Mouse (Mus musculus): Measurements from ENCODE around the gene Tusc2.
"Not testable (repeated sequence)": the region's sequence is repeated elsewhere in the genome, so short reads cannot be mapped to it uniquely, and the experiment has no call there.

Tusc2 gene

DNA sequence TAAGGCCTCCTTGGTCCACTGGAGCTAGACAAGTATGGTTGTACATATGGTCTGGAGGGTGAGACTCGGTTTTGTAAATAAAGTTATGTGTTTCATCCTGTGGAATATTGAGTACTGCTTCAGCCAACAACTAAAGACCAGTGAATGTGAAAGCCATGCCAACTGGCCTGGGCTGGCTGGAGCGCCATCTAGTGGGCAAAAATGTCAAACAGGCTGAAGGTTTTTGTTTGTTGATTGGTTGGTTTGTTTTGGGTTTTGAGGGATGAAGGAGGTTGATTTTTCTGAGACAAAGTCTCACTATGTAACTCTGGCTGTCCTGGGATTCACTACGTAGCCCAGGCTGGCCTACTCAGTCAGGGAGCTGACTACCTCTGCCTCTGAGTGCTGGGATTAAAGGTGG lies 17.5 kb upstream of the Tusc2 start:
- peak; percentile 74 to 85 for DNase-seq

- peak in 1 of 2 experiments; percentile 44 for DNase-seq
These were observed 16.0 kb upstream of the Tusc2 start, which contains the start of gene Zmynd10 for GRCm38 (mm10) chr9:107547026-107547425. Gene Zmynd10, plus strand, starts transcription at chr9:107547298.

- no peak for DNase-seq
These were observed 15.1 kb upstream of the Tusc2 start for GRCm38 (mm10) chr9:107547957-107548356.

GRCm38 (mm10) chr9:107548820-107549219 lies 14.2 kb upstream of the Tusc2 start:
- DNase-seq = no peak

- DNase-seq = no peak
These were observed 13.6 kb upstream of the Tusc2 start for GRCm38 (mm10) chr9:107549297-107550074.

GRCm38 (mm10) chr9:107550491-107551116 lies 12.5 kb upstream of the Tusc2 start:
- DNase-seq = no peak

GRCm38 (mm10) chr9:107551117-107551889 lies 11.8 kb upstream of the Tusc2 start, which contains the start of gene Rassf1:
Gene Rassf1, plus strand, starts transcription at chr9:107551555.
- DNase-seq = peak; percentile 41 to 52

- DNase-seq = no peak
These were observed 11.1 kb upstream of the Tusc2 start for GRCm38 (mm10) chr9:107551890-107552355.

DNA sequence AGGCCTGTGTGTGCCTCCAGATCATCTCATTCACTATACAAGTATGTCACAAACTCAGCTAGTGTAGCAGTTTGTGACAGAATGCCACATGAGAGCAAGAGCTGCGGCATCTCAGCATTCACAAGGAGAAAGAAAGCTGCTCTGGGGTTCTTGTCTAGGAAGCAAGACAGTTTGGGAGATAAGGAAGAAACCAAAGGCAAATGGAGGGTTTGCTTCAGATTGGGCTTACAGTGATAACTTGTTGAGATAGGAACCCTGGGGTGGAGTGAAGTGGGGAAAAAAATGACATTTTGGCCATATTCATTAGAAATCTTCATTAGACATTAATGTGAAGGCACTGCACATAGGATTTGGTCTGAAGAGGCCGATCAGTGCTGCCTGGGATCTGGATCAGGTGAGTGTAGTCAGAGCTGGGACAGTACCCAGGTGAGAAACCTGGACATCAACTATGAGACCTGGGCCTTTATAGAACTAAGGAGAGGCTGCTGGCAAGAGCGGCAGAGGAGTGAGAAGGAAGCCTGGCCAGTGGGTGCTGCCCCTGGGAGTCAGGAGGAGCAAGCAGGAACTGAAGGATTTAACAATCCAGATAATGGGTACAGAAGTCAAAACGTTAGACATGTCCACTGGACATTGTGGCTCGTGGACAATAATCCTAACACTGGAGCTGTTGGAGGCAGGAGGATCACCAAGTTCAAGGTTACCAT lies 10.2 kb upstream of the Tusc2 start:
- no peak for DNase-seq

DNA sequence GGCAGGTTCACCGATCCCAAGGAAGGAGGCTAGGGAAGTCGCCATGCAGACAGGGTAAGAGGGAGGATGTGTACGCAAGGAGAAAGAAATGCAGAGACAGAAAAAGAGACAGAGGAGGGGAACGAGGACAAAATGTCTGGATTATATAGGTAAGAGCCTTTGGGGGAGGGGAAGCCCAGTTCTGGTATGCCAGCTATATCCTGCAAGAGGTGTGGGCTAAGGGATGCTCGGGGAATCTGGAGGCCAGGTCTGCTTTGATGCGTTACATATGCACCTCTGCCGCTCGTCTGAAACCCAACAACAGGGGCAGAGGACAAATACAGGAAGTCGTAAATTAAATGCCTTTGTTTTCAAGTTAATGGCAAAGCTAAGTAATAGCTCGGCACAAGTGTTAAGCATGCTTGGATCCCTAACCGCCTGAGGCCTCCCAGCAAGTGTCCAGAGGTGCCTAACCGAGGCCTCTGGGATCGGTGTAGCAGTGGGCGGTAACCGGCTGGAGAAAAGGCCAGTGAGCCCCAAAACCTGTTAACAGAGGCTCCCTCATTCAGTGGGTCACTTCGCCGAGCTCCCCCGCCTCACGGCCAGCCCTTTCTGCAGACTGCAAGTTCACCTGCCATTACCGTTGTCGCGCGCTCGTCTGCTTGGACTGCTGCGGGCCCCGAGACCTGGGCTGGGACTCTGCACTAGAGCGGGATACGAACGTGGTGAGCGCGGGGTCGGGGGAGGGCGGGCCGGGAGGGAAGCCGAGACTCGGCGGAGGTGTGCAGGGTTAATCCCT lies 9.3 kb upstream of the Tusc2 start:
- peak in 1 of 2 experiments; percentile 53 for DNase-seq

GRCm38 (mm10) chr9:107554319-107554825 lies 8.7 kb upstream of the Tusc2 start:
- peak; percentile 94 for DNase-seq

DNA sequence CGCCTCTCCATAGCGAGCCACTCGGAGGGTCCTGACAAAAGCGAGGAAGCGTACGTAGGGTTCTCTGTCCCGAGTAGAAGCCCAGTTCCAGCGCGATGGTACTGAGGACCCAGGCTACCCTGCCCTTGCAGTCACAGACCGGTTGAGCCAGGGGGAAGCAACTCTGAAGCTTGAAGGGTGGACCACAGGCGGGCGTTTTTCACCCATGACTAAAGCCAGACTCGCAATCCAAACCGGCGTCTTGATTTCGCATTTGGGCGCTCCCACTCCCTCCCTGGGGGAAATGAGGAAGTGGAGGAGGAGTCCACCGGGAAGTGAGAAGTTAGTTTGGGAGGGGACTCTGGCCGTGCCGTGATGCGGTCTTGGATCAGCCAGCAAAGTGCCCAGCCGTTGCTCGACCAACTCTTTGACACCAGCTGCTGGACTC lies 8.0 kb upstream of the Tusc2 start:
- DNase-seq = no peak

DNA sequence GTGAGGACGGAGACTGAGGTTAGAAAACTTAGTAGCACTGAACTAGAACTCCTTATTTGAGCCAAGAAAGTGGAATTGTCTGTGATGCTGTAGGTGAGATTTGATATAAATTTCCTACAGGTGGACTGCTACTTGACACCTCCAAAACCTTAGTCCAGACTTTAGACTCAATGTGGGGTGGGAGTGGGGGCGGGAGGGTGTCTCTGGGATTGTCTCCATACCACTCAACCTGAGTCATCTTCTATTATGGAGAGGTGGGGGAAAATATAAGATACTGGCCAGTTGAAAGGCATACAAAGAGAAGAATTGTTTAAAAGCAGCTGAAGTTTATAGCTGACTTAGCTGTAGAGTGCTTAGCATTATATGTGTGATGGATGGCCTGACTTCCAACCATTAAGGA lies 7.4 kb upstream of the Tusc2 start:
- no peak for DNase-seq

DNA sequence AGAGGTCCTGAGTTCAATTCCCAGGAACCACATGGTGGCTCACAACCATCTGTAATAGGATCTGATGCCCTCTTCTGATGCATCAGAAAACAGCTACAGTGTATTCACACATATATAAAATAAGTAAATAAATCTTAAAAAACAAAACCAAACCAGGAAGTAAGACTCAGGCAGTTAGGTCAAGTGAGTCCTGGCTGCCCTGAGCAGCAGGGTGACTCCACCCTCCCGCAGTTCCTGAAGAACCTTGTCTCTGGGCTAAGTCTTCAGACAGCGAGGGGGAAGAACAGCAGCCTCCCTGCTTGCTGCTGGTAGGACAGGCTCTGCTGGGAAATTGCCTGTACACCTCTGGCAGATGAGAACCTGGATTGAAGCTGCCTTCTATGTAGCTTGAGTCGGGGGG lies 6.7 kb upstream of the Tusc2 start:
- no peak for DNase-seq

DNA sequence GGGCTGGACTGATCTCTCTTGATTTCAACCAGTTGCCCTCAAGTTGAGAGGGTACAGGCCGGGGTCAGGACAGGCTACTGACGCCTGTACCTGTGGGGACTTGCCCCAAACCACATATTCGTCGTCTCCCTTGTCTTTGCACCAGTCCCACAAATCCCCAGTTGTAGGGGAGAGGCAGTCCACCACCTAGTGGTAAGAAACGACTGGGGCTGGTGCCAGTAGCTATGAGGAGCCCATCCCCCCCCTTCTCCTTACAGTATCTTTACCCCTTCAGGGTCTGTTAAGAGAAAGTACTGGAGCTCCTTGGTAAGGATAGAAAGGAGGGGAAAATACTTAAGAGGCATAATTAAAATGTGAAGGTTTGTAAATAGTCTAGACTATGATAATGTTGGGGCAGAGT lies 2.5 kb downstream of the Tusc2 start:
- not testable (repeated sequence) for DNase-seq

DNA sequence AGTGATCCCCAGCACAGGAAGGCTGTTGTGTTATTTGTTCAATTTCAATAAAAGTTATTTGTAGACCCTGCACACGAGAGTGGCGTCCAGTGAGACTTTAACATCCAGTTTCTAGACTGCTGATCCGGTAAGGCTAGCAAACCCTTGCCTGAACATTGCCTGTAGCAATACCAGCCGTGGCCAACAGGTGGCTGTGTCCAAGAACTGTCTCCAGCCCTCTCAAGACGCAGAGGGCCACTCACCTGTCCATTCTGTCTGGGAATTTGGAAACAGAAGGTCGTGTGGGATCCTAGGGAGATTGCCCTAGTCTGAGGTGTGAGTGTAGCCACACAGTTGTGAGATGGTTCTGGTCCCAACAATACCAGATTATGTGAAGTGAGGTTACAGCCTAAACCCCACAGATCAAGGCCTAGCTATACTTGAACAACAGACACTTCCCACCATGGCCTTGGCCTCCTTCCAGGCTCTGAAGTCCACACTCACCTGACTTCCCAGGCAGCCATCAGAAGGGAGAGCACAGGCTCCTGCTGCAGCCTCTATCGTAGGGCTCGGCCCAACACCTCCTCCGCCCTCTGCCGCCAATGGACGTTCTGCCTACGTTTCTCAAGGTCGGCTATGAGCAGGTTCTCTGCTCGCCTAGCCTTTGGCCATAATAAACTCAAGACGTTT lies 3.1 kb downstream of the Tusc2 start:
- DNase-seq = peak; percentile 82 to 83

- DNase-seq = no peak
These were observed 3.8 kb downstream of the Tusc2 start for GRCm38 (mm10) chr9:107566855-107567254.

DNA sequence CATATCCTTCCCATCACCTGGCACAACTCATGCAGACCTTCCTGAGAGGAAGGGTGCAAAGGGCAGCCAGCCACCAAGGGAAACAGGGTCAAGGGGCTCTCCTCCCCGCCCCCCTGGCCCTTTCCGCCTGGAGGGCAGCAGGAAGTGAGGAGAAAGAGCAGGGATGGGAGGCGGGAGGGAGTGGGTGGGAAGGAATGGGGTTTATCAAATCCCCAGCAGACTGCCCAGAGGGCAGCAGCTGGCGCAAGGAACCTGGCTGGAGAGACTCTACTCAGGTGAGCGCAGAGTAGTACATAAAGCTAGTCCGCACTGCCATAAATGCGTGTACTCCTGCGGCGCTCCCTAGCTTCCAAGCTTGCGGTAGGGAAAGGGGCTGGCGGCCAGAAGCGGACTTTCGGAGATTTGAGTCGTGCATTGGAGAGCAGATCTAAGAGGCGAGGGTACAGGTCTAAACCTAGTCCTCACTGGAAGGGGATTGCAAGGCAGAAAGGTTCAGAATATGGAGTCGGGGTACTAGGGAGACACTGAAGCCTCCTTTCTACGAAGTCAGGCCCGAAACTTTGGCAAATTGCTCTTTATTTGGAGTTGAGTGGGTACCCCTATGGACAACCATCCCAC lies 4.8 kb downstream of the Tusc2 start, which contains the start of gene Hyal2:
Gene Hyal2 (plus strand): TSS at position 244 of the 618 bp plus-strand sequence.
- DNase-seq = peak; percentile 19 to 23

- peak; percentile 80 to 82 for DNase-seq
These were observed 5.5 kb downstream of the Tusc2 start for GRCm38 (mm10) chr9:107568331-107569261.

Measured in cerebellum, adult 18-20 months (tissue).